ENCODE assay signal across 15 mouse cellular contexts in the genomic region with DNA sequence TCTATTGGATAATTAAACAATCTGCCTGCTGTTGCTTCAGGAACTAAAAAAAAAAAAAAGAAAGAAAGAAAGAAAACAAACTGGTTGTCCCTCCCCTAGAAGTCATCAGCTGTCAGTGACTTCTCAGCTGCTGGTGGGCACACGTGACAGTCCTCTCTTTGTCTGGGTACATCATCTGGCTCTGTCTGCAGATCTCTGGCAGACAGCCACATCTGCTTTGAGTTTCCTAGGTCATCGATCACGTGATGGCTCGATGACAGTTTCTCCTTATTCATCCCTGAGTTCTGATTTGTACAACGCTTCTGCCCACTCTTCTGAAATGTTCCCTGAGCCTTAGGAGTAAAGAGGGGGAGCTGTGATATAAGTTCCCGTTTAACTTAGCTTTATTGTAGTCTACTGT.
DNase-seq lines count a peak whose midpoint lies in the region; ATAC-seq and TF ChIP-seq lines count a peak whose summit lies in the region.
"Had no signal": no experiment of that assay in that cellular context is flagged by ENCODE, and none has a peak within 500 bp of the region (broad histone marks: within the 10 kb centered on the region; RNA-seq: fewer than 3 reads in every experiment).

No protein-coding gene starts in this region.

- 43% methylated on average over 6 of the region's 6 CpGs for WGBS in embryonic facial prominence, embryonic 10.5 days
- 89% methylated on average over 6 of the region's 6 CpGs for WGBS in thymus, adult 2 months

- H3K79me2 ChIP-seq in C2C12 (ENCODE audit: control insufficient read depth, insufficient read depth) = no peaks in the 10 kb centered on the region

- H3K36me3 ChIP-seq in C2C12 (ENCODE audit: control insufficient read depth, insufficient read depth) = no peaks in the 10 kb centered on the region
- no peaks in the 10 kb centered on the region for H3K36me3 ChIP-seq in embryonic facial prominence, embryonic 10.5 days (replicated peaks)
- H3K36me3 ChIP-seq in thymus, adult 2 months (ENCODE audit: control insufficient read depth, insufficient read depth, low read length) = no peaks in the 10 kb centered on the region
- H3K36me3 ChIP-seq: heart, embryonic 12.5 days; liver, embryonic 13.5 days; neural tube, embryonic 13.5 days had no signal

- DNase-seq in frontal cortex, postnatal 14 days (ENCODE audit: low spot score in 2 of 2) = no peak
- peak; percentile 4 for DNase-seq in 3T3-L1 (ENCODE audit: low read depth, low spot score)
- peak; percentile 55 for DNase-seq in embryonic facial prominence, embryonic 10.5 days (ENCODE audit: low spot score)
- no peak for DNase-seq in layer of hippocampus, postnatal 25 days (ENCODE audit: extremely low spot score in 1 of 2, low spot score in 1 of 2)
- no peak for DNase-seq in thymus, adult 2 months
- DNase-seq: cerebellum, adult 11 months; cerebellum, postnatal 36 days; liver, embryonic 13.5 days; thymus, postnatal 36 days had no signal

- no peak overlapping the region for H3K4me3 ChIP-seq in C2C12 (ENCODE audit: insufficient read depth, poor library complexity, severe bottlenecking)
- H3K4me3 ChIP-seq in embryonic facial prominence, embryonic 10.5 days = no peak overlapping the region
- no peak overlapping the region for H3K4me3 ChIP-seq in thymus, adult 2 months (ENCODE audit: control insufficient read depth, insufficient read depth, low read length)
- H3K4me3 ChIP-seq: forebrain, embryonic 13.5 days; heart, embryonic 12.5 days; liver, embryonic 13.5 days; neural tube, embryonic 13.5 days had no signal

- no peak overlapping the region for H3K27ac ChIP-seq in embryonic facial prominence, embryonic 10.5 days (replicated peaks)
- no peak overlapping the region for H3K27ac ChIP-seq in thymus, adult 2 months (ENCODE audit: control insufficient read depth, insufficient read depth, low read length)
- H3K27ac ChIP-seq: forebrain, embryonic 13.5 days; liver, embryonic 13.5 days; neural tube, embryonic 13.5 days had no signal

- TF ChIP-seq CTCF in C2C12 (IDR thresholded peaks at IDR 0.05; ENCODE audit: control insufficient read depth, insufficient read depth, insufficient read length) = no peak
- TF ChIP-seq CTCF in thymus, adult 2 months (IDR thresholded peaks at IDR 0.05; ENCODE audit: borderline replicate concordance, control insufficient read depth, extremely low read depth, insufficient read depth, low read length, poor library complexity) = no peak

- H3K79me3 ChIP-seq in C2C12 (ENCODE audit: low read depth) = no peaks in the 10 kb centered on the region

- no peaks in the 10 kb centered on the region; the same call in 1 of the 2 replicates for H3K4me1 ChIP-seq in embryonic facial prominence, embryonic 10.5 days
- H3K4me1 ChIP-seq in thymus, adult 2 months (replicated peaks; ENCODE audit: control insufficient read depth, insufficient read depth, low read length) = no peaks in the 10 kb centered on the region
- H3K4me1 ChIP-seq: forebrain, embryonic 13.5 days; liver, embryonic 13.5 days; neural tube, embryonic 13.5 days had no signal

- no peaks in the 10 kb centered on the region for H3K9me3 ChIP-seq in embryonic facial prominence, embryonic 10.5 days
- H3K9me3 ChIP-seq: forebrain, embryonic 13.5 days; heart, embryonic 12.5 days; liver, embryonic 13.5 days; neural tube, embryonic 13.5 days had no signal

- no peak for TF ChIP-seq POLR2A in thymus, adult 2 months (IDR thresholded peaks at IDR 0.05; ENCODE audit: control insufficient read depth, extremely low read depth, insufficient read depth, low read length, poor library complexity)

- no peaks in the 10 kb centered on the region for H3K27me3 ChIP-seq in C2C12 (ENCODE audit: control insufficient read depth, insufficient read depth, insufficient read length)
- H3K27me3 ChIP-seq in embryonic facial prominence, embryonic 10.5 days (replicated peaks; ENCODE audit: low read depth, poor library complexity, severe bottlenecking) = no peaks in the 10 kb centered on the region
- H3K27me3 ChIP-seq in thymus, adult 2 months (ENCODE audit: control insufficient read depth, insufficient read depth, low read length) = no peaks in the 10 kb centered on the region
- H3K27me3 ChIP-seq: forebrain, embryonic 13.5 days; heart, embryonic 12.5 days; liver, embryonic 13.5 days; neural tube, embryonic 13.5 days had no signal

- H3ac ChIP-seq in C2C12 (ENCODE audit: control insufficient read depth, insufficient read length, low read depth) = no peak overlapping the region

- ATAC-seq in frontal cortex, adult (ENCODE audit: low TSS enrichment) = 0 out of 2 replicates have a peak, but pooled peaks have one; percentile 23
- ATAC-seq: forebrain, embryonic 13.5 days; midbrain, embryonic 16.5 days had no signal

TF ChIP-seq in C2C12, 6 proteins besides CTCF, POLR2A, EP300 and RAD21:
- TF ChIP-seq USF1 (IDR thresholded peaks at IDR 0.05; ENCODE audit: low read depth) = peak; percentile 29
- TF ChIP-seq MYOG (IDR thresholded peaks at IDR 0.05; ENCODE audit: control insufficient read depth, extremely low read depth, insufficient read length) = no peak
TF ChIP-seq in C2C12: peak in this region for 1.

Comparison
In these comparisons a context has a peak if more than half of its experiments do, and no peak if none do; other contexts are left out.
1. DNase-seq: peak in 3T3-L1 (single experiment) and embryonic facial prominence, embryonic 10.5 days (single experiment); none in frontal cortex, postnatal 14 days (0 of 2), layer of hippocampus, postnatal 25 days (0 of 2) and thymus, adult 2 months (single experiment).